Mouse (Mus musculus) bone marrow macrophage, adult 2 months (primary cell): ENCODE measurements around the gene Pitpna. TPM values are rescaled to one million over a fixed set of nuclear protein-coding genes. Genes with fewer than 3 reads are reported as not detected.

Source experiments
- H3K27ac ChIP-seq: 2 replicates; pipeline ENCODE4 v1.5.1; 2012; ENCODE audit warnings: low read depth, low read length; ENCODE audit not compliant: insufficient read depth
- H3K4me1 ChIP-seq: 2 replicates; pipeline ENCODE4 v1.6.1; 2012; ENCODE audit warnings: low read length; ENCODE audit not compliant: control insufficient read depth, insufficient read depth
- H3K4me3 ChIP-seq: 2 replicates; pipeline ENCODE4 v1.5.1; 2012; ENCODE audit warnings: mild to moderate bottlenecking, low read length, moderate library complexity; ENCODE audit not compliant: insufficient read depth
- CTCF ChIP-seq: IDR thresholded peaks from 2 replicates; pipeline ENCODE4 v1.5.1; 2012; ENCODE audit warnings: low read depth, mild to moderate bottlenecking, low read length, moderate library complexity
- POLR2A ChIP-seq: IDR thresholded peaks from 2 replicates; pipeline ENCODE4 v1.6.1; 2012; ENCODE audit warnings: mild to moderate bottlenecking, low read depth, low read length, borderline replicate concordance
- polyA plus RNA-seq: library from polyadenylated mRNA; stranded (reverse); fragments of >200 nt; gene quantifications from 2 replicates; pipeline ENCODE4 v1.2.4, GENCODE M21; 2012; ENCODE audit not compliant: missing spikeins, insufficient read depth, insufficient read length

Pitpna gene
- polyA plus RNA-seq, 1 experiment, result 512 TPM

DNA sequence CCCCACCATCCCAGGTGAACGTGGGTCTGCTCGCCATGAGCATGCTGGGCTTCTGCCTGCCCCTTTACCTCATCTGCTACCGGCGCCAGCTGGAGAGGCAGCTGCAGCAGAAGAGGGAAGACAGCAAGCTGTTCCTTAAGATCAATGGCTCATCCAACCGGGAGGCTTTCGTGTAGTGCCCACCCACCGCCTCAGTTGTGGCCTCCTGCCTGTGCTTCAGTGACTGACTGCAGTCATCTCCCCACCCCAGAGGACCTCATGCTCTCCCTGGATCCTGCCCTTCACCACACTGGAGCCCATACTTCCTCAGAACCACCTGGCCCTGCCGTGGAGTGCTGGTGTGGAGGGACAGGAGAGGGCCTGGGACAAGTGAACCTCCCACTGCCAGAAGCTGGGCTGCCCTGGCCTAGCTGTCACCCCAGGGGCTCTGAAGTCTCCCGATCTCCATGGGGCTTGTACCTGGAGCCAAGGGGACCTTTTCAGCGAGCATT is 15.6 kb upstream of the Pitpna start:
- peak overlapping the region; percentile 28 for H3K4me3 ChIP-seq
- H3K4me1 ChIP-seq, result peaks cover 68% of the 10 kb centered on the region
- peak overlapping the region; percentile 96 for H3K27ac ChIP-seq
- TF ChIP-seq POLR2A (no peak), CTCF (no peak)

DNA sequence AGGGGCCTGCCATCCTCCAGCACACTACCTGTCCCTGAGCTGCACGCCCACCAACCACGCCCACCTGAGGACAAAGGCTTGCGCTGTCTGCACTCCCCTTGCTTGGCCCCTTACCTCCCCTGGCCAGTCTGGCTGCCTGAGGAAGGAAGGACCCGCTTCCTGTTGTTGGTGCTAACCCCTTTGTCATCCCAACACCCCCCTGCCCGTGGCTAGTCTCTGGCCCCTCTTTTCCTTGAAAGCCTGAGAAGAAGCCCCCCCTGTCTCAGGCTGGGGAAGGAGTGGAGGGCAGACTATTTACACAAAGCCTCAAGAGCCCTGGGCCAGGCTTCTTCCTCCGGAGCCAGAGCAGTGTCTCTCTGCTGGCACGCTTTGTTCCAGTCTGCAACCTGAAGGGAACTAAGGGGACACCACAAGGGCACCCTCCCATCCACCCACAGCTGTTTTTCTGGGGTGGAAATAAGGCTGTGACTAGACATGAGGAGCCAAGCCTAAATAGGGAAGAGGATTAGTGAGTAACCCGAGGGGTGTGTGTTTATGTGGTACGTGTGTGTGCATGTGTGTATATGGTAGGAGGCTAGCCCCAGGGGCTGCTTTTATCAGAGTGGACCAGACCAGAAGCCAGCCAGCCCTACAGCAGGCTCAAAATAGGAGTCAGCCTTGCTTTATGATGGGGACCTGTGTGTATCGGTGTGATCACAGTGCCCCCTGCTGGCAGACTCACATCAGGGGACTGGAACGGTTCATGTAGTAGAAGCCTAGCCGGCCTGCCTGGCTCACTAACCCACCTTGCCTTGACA is 14.8 kb upstream of the Pitpna start:
- H3K4me3 ChIP-seq, result peak overlapping the region; percentile 28
- H3K4me1 ChIP-seq, result peaks cover 62% of the 10 kb centered on the region
- peak overlapping the region; percentile 96 for H3K27ac ChIP-seq
- peak; percentile 99 for TF ChIP-seq CTCF
- no peak for TF ChIP-seq POLR2A

GRCm38 (mm10) chr11:75574378-75575123 is 13.3 kb upstream of the Pitpna start:
- H3K4me3 ChIP-seq, result no peak overlapping the region
- peaks cover 55% of the 10 kb centered on the region for H3K4me1 ChIP-seq
- TF ChIP-seq POLR2A (no peak), CTCF (no peak)
- peak overlapping the region; percentile 10; the same call in 1 of the 2 replicates for H3K27ac ChIP-seq

- TF ChIP-seq CTCF, result no peak
- TF ChIP-seq POLR2A, result no peak
- Histone ChIP-seq H3K4me1 (peaks cover 45% of the 10 kb centered on the region), H3K27ac (no peak overlapping the region), H3K4me3 (no peak overlapping the region)
These were observed 12.3 kb upstream of the Pitpna start for GRCm38 (mm10) chr11:75575560-75576123.

DNA sequence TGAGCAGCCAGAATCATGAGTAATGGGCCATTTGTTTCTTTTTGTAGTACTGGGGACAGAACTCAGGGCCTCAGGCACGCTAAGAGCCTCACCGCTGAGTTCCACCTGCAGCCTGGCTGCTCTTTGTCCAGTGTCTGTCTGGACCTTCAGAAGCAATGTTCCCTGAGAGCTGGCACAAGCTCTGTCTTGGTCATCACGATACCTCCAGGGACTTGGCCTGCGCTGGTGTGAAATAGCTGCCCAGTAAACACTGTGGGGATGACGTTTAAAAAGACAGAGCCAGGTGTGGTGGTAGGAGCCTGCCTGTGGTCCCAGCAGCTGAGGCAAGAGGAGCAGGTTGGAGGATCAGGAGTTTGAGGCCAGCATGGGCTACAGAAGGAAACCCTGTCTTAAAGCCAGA is 9.3 kb upstream of the Pitpna start:
- TF ChIP-seq POLR2A (no peak), CTCF (no peak)
- no peak overlapping the region for H3K27ac ChIP-seq
- peaks cover 24% of the 10 kb centered on the region for H3K4me1 ChIP-seq
- no peak overlapping the region for H3K4me3 ChIP-seq

DNA sequence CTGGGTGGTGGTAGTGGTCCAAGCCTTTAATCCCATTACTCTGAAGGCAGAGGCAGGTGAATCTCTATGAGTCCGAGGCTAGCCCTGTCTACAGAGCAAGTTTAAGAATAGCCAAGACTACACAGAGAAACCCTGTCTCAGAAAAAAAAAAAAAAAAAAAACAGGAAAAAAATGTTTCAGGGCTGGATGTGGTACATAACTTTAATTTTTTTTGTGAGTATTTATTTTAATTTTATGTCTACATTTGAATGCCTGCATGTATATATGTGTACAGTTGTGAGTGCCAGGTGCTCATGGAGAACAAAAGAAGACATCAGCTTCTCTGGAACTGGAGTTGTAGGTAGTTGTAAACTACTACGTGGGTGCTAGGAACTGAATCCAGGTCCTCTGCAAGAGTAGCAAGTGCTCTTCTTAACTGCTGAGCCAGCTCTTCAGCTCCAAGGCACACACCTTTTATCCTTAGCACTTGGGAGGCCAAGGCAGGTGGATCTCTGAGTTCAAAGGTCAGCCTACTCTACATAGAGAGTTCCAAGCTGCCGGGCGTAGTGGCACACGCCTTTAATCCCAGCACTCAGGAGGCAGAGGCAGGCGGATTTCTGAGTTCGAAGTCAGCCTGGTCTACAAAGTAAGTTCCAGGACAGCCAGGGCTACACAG is 6.3 kb upstream of the Pitpna start:
- no peak overlapping the region for H3K4me3 ChIP-seq
- peaks cover 20% of the 10 kb centered on the region for H3K4me1 ChIP-seq
- H3K27ac ChIP-seq, result no peak overlapping the region
- TF ChIP-seq POLR2A, result no peak
- no peak for TF ChIP-seq CTCF

DNA sequence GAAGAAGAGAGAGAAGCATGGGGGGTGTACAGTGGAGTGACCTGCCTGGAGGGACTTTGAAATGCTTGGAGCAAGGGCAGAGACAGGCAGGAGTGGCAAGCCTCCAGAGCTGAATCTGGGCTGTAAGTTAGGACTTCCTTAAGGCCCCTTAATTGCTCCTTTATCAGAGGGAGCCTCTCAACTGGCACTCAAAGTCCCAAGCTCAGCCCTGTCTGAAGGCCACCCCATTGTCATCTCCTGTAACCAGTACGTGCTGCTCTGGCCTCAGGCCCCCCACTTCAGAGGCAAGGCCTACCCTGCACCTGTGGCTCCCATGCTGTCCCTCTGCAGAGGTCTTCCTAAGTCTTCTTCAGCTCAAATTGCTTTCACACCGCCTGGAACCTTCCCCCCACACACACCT is 4.4 kb upstream of the Pitpna start:
- Histone ChIP-seq H3K4me1 (peaks cover 26% of the 10 kb centered on the region), H3K4me3 (no peak overlapping the region), H3K27ac (no peak overlapping the region)
- TF ChIP-seq CTCF (no peak), POLR2A (no peak)

DNA sequence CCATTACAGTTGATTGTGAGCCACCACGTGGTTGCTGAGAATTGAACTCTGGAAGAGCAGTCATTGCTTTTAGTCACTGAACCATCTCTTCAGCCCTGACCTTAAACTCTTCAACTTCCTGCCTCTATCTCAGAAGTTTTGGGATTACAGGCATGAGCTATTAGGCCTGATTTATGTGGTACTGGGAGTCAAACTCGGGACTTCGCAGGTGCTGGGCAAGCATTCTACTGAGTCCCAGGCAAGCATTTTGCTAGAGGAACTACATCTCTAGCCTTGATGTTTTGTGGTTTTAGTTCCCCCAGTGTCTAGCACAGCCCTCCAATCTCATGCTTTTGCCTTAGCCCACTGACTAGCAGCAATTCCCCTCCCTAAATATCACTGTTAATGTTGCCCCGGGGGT is 2.8 kb upstream of the Pitpna start:
- Histone ChIP-seq H3K4me3 (no peak overlapping the region), H3K27ac (no peak overlapping the region), H3K4me1 (peaks cover 37% of the 10 kb centered on the region)
- no peak for TF ChIP-seq CTCF

DNA sequence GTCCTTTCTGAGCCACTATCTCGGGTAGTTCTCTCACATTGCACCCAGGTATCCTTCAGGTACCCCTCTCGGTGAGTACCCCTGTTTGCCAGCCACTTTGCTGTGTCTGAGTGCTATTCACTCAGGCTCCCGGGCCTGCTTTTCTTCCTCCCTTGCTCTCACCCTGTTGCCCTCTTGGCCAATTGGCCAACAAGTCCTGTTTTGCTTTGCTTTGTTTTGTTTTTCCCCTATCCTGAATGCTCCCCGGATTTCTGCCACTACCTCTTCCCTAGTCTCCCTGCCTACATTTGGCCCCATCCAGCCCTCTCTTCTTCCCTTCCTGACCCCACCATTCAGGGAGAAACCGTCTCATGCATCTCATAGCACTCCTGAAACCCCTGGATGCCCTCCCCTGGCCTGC is 1.9 kb upstream of the Pitpna start:
- TF ChIP-seq POLR2A (no peak), CTCF (no peak)
- Histone ChIP-seq H3K4me1 (peaks cover 46% of the 10 kb centered on the region), H3K27ac (no peak overlapping the region)

GRCm38 (mm10) chr11:75586963-75587362 is 934 bp upstream of the Pitpna start:
- H3K4me1 ChIP-seq, result peaks cover 56% of the 10 kb centered on the region
- TF ChIP-seq POLR2A (no peak), CTCF (no peak)
- H3K27ac ChIP-seq, result peak overlapping the region; percentile 50
- H3K4me3 ChIP-seq, result no peak overlapping the region

More for the DNA sequence above, 1.9 kb upstream of the Pitpna start:
- no peak overlapping the region for H3K4me3 ChIP-seq
